ENCODE assay signal across 15 mouse cellular contexts in the genomic region with DNA sequence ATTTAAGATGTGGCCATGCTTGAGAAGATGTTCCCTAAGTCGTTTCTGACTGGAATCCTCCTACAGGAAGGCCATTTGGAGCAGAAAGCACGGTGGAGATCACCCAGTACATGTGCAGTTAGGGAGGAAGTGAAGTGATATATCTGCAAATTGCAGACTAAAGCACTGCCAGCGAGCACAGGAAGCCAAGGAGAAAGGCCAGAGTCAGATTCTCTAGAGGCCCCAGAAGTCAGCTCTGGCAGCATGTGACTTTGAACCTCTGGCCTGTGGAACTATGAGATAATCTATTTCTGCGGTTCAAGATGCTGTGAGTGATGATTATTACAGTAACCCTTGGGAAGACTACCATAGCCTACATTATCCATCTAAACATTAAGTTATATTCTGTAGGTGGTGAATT.
DNase-seq lines count a peak whose midpoint lies in the region; ATAC-seq lines count a peak whose summit lies in the region.
"Had no signal": no experiment of that assay in that cellular context is flagged by ENCODE, and none has a peak within 500 bp of the region (broad histone marks: within the 10 kb centered on the region; RNA-seq: fewer than 3 reads in every experiment).

No protein-coding gene starts in this region.

- DNase-seq in kidney, adult 9 months = peak; percentile 10
- DNase-seq in CD4-positive helper T cell, adult 2 months (ENCODE audit: low read depth, low spot score) = peak; percentile 21
- no peak for DNase-seq in thymus, postnatal 25 days
- DNase-seq in layer of hippocampus, postnatal 14 days (ENCODE audit: low spot score in 2 of 2) = no peak
- DNase-seq: cerebellum, adult 11-12 months; embryo, embryonic 11 days; retina, postnatal 1 day; thymus, postnatal 4 days had no signal

- H3K4me2 ChIP-seq in kidney, embryonic 16.5 days (replicated peaks; ENCODE audit: low read depth, low read length) = no peak overlapping the region
- H3K4me2 ChIP-seq: midbrain, embryonic 12.5 days; neural tube, embryonic 12.5 days had no signal

- no peak overlapping the region for H3K4me3 ChIP-seq in kidney, embryonic 16.5 days (ENCODE audit: low read length)
- H3K4me3 ChIP-seq: erythroblast, embryonic 14.5 days; midbrain, embryonic 12.5 days; neural tube, embryonic 12.5 days had no signal

- 50% methylated on average over 4 of the region's 4 CpGs for WGBS in kidney, embryonic 16.5 days

- H3K27me3 ChIP-seq in kidney, embryonic 16.5 days (ENCODE audit: insufficient read depth, low read length) = no peaks in the 10 kb centered on the region
- H3K27me3 ChIP-seq: midbrain, embryonic 12.5 days; neural tube, embryonic 12.5 days had no signal

- H3K9me3 ChIP-seq in kidney, embryonic 16.5 days (ENCODE audit: low read length) = no peaks in the 10 kb centered on the region
- H3K9me3 ChIP-seq: midbrain, embryonic 12.5 days; neural tube, embryonic 12.5 days had no signal

- H3K4me1 ChIP-seq in kidney, embryonic 16.5 days (ENCODE audit: insufficient read depth, low read length) = no peaks in the 10 kb centered on the region
- H3K4me1 ChIP-seq: neural tube, embryonic 12.5 days had no signal

- H3K36me3 ChIP-seq in kidney, embryonic 16.5 days (ENCODE audit: insufficient read depth, low read length) = no peaks in the 10 kb centered on the region
- H3K36me3 ChIP-seq: midbrain, embryonic 12.5 days; neural tube, embryonic 12.5 days had no signal

- H3K9ac ChIP-seq in kidney, embryonic 16.5 days (replicated peaks; ENCODE audit: low read length) = no peak overlapping the region
- H3K9ac ChIP-seq: liver, embryonic 14.5 days; midbrain, embryonic 12.5 days; neural tube, embryonic 12.5 days had no signal

- no peak overlapping the region for H3K27ac ChIP-seq in kidney, embryonic 16.5 days (ENCODE audit: low read length)
- H3K27ac ChIP-seq: liver, embryonic 14.5 days; midbrain, embryonic 12.5 days; neural tube, embryonic 12.5 days had no signal

- no peak for ATAC-seq in kidney, embryonic 16.5 days (ENCODE audit: low FRiP score, low TSS enrichment)
- peak; percentile 91 for ATAC-seq in common myeloid progenitor, adult 5-6 weeks (replicated peaks; ENCODE audit: low read depth, poor library complexity, severe bottlenecking)
- ATAC-seq in inflammation-experienced regulatory T-cells, adult 6 months = peak; percentile 69

Comparison
In these comparisons a context has a peak if more than half of its experiments do, and no peak if none do; other contexts are left out.
1. DNase-seq: peak in kidney, adult 9 months (single experiment) and CD4-positive helper T cell, adult 2 months (single experiment); none in thymus, postnatal 25 days (single experiment) and layer of hippocampus, postnatal 14 days (0 of 2).